1 mouse cellular context compared by ENCODE assay signal in the genomic region with DNA sequence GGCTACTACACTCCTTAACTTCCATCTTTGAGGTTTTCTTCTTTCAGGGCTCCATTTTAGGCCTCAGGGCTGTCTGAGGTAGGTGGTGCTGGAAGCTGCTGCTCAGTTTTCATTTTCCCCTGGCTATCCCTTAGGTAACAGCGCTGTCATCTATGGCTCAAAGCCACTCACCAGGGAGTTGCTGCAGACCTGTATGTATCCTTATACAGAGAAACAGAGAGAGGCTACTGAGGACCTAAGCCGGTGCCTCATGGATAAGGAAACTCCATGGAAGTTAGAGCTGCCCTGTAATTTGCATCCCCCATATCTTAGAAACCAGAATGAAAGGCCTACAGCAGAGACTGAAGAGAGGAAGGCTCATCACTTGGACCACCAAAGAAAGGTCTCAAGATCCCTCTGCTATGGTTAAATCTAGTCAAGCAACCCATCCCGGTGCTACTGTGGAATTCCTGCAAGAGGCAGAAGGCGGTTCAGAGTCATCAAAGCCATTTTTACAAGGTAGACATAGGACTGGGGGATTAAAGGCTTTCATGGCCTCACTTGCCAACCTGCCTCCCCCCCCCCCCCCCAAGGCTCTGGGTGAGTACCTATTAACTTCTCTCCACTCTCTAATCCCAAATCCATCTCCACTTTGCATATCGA.
TF ChIP-seq lines count a peak whose summit lies in the region.

No protein-coding gene starts in this region.

TF ChIP-seq in MEL, 35 proteins besides CTCF, POLR2A, EP300 and RAD21:
- TF ChIP-seq MAZ (IDR thresholded peaks at IDR 0.05; ENCODE audit: low read depth, low read length) = no peak
- no peak for TF ChIP-seq CHD1 (IDR thresholded peaks at IDR 0.05; ENCODE audit: low read depth, low read length)
- no peak for TF ChIP-seq SIN3A (IDR thresholded peaks at IDR 0.05; ENCODE audit: low read length)
- no peak for TF ChIP-seq TCF12 (IDR thresholded peaks at IDR 0.05; ENCODE audit: low read depth, low read length)
- no peak for TF ChIP-seq MYC (IDR thresholded peaks at IDR 0.05; ENCODE audit: low read depth, low read length)
- no peak for TF ChIP-seq TBP (IDR thresholded peaks at IDR 0.05; ENCODE audit: low read depth, low read length)
- TF ChIP-seq USF1 (IDR thresholded peaks at IDR 0.05; ENCODE audit: low read depth, low read length) = no peak
- TF ChIP-seq ZMIZ1 (IDR thresholded peaks at IDR 0.05; ENCODE audit: low read depth, low read length) = no peak
- no peak for TF ChIP-seq CHD2 (IDR thresholded peaks at IDR 0.05; ENCODE audit: low read length)
- TF ChIP-seq USF2 (IDR thresholded peaks at IDR 0.05; ENCODE audit: borderline replicate concordance in 1 of 2, insufficient read depth in 1 of 2, low read depth in 1 of 2, low read length in 2 of 2) = no peak
- no peak for TF ChIP-seq ZC3H11A (IDR thresholded peaks at IDR 0.05; ENCODE audit: low read depth, low read length)
- TF ChIP-seq POLR2AphosphoS2 (IDR thresholded peaks at IDR 0.05; ENCODE audit: low read length) = no peak
- no peak for TF ChIP-seq TAL1 (IDR thresholded peaks at IDR 0.05; ENCODE audit: low read length)
- no peak for TF ChIP-seq E2F4 (IDR thresholded peaks at IDR 0.05; ENCODE audit: borderline replicate concordance, low read depth, low read length)
- TF ChIP-seq SMC3 (IDR thresholded peaks at IDR 0.05; ENCODE audit: low read depth, low read length) = no peak
- TF ChIP-seq ZNF384 (IDR thresholded peaks at IDR 0.05; ENCODE audit: low read depth, low read length) = no peak
- TF ChIP-seq MXI1 (IDR thresholded peaks at IDR 0.05; ENCODE audit: low read depth, low read length) = no peak
